Mouse (Mus musculus) midbrain, embryonic 10.5 days (tissue): ENCODE data around the gene Oaz1. TPM values are rescaled to one million over a fixed set of nuclear protein-coding genes. Genes with fewer than 3 reads are reported as not detected.
"Not testable (repeated sequence)": the region's sequence is repeated elsewhere in the genome, so short reads cannot be mapped to it uniquely, and the experiment has no call there.

Experiments used
- DNase-seq: peaks from one replicate; pipeline ENCODE4 v3.0.0-alpha.2; 2017; ENCODE audit warnings: low spot score
- H3K27ac ChIP-seq: fragments of 300-500 bp; sonication (generic); replicated peaks from 2 replicates; pipeline ENCODE4 v1.5.1; 2016; ENCODE audit warnings: mild to moderate bottlenecking
- H3K27me3 ChIP-seq: fragments of 300-500 bp; sonication (generic); 2 replicates; pipeline ENCODE4 v1.6.1; 2016; ENCODE audit warnings: low read depth, mild to moderate bottlenecking; ENCODE audit not compliant: poor library complexity, severe bottlenecking
- H3K36me3 ChIP-seq: fragments of 300-500 bp; sonication (generic); 2 replicates; pipeline ENCODE4 v1.6.1; 2016; ENCODE audit warnings: mild to moderate bottlenecking, moderate library complexity
- H3K4me1 ChIP-seq: fragments of 300-500 bp; sonication (generic); 2 replicates; pipeline ENCODE4 v1.6.1; 2016
- H3K4me3 ChIP-seq: fragments of 300-500 bp; sonication (generic); 2 replicates; pipeline ENCODE4 v1.5.1; 2016; ENCODE audit warnings: mild to moderate bottlenecking, moderate library complexity
- H3K9me3 ChIP-seq: fragments of 300-500 bp; sonication (generic); replicated peaks from 2 replicates; pipeline ENCODE4 v1.6.1; 2016; ENCODE audit warnings: mild to moderate bottlenecking
- WGBS: fragments of 180-500 bp; shearing (Covaris S2); methylation state at CpG from one replicate; pipeline ENCODE4 v1.1.7; 2016; 5-methylcytosine and 5-hydroxymethylcytosine counted together
- polyA plus RNA-seq: library from polyadenylated mRNA; unstranded; fragments of >200 nt; fragmentation: Nextera tagmentation; extraction: Ambion mirVana; gene quantifications from 2 replicates; pipeline ENCODE4 v1.2.1, GENCODE M21; 2016

Gene Oaz1
- polyA plus RNA-seq, 1 experiment from 2014 or later, result 2,347 TPM

DNA sequence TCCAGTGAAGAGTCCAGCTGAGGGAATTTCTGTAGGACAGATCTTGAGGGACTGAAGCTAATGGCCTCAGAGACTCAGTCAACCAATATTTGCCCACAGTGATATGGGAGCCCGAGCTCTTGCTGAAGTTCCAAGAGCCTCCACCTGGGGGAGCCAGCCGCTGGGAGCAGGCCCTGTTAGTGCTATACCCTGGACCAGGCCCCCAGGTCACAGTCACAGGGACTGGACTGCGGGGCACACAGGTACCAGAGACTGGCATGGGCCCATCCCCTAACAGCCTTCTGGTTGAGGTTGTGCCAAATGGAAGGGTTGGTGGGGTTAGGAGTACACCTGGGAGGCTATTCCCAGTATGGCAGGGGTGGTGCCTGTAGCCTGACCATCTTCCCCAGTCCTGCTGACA lies 20.5 kb upstream of the Oaz1 start:
- peaks cover 61% of the 10 kb centered on the region for H3K27me3 ChIP-seq
- DNase-seq, result peak; percentile 83
- peaks cover 57% of the 10 kb centered on the region for H3K4me1 ChIP-seq
- no peaks in the 10 kb centered on the region for H3K9me3 ChIP-seq
- peak overlapping the region; percentile 67 for H3K4me3 ChIP-seq
- peaks cover 49% of the 10 kb centered on the region for H3K36me3 ChIP-seq
- WGBS, result 17% methylated on average over 3 of the region's 3 CpGs
- no peak overlapping the region for H3K27ac ChIP-seq

DNA sequence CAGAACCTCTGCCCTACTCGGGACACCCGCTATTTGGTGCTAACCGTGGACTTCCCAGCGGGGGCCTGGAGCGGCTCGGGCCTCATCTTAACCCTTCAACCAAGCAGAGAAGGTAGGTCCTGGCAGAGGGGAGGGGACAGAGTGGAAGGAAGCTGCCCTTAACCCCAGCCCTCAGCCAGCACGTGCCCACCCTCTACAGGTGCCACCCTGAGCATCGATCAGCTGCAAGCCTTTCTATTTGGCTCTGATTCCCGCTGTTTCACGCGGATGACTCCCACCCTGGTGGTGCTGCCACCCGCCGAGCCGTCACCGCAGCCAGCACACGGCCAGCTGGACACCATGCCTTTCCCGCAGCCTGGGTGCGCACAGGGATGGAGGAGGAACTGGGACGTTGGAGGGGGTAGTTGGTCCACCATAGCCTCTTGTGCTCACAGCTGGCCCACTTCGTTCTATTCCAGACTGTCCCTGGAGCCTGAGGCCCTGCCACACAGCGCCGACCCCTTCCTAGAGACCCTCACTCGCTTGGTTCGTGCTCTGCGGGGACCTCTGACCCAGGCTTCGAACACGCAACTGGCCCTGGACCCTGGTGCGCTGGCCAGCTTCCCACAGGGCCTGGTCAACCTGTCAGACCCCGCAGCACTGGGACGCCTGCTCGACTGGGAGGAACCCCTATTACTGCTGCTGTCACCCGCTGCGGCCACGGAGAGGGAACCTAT lies 20.0 kb upstream of the Oaz1 start:
- peak overlapping the region; percentile 83 for H3K27ac ChIP-seq
- peaks cover 43% of the 10 kb centered on the region for H3K36me3 ChIP-seq
- peaks cover 66% of the 10 kb centered on the region for H3K27me3 ChIP-seq
- no peak for DNase-seq
- H3K9me3 ChIP-seq, result no peaks in the 10 kb centered on the region
- peaks cover 55% of the 10 kb centered on the region for H3K4me1 ChIP-seq
- WGBS, result 40% methylated on average over 34 of the region's 34 CpGs
- peak overlapping the region; percentile 67 for H3K4me3 ChIP-seq

DNA sequence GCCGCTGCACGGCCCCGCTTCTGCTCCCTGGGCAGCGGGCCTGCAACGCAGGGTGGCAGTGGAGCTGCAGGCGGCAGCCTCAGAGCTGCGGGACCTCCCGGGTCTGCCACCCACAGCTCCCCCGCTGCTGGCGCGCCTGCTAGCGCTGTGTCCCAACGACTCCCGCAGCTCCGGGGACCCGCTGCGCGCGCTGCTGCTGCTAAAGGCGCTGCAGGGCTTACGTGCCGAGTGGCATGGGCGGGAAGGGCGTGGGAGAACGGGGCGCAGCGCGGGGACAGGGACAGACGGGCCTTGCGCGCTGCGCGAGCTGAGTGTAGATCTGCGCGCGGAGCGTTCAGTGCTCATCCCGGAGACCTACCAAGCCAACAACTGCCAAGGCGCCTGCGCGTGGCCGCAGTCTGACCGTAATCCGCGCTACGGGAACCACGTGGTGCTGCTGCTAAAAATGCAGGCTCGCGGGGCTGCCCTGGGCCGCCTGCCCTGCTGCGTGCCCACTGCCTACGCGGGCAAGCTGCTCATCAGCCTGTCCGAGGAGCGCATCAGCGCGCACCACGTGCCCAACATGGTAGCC lies 19.3 kb upstream of the Oaz1 start:
- H3K27me3 ChIP-seq, result peaks cover 73% of the 10 kb centered on the region
- H3K4me1 ChIP-seq, result peaks cover 55% of the 10 kb centered on the region
- H3K4me3 ChIP-seq, result peak overlapping the region; percentile 67
- H3K36me3 ChIP-seq, result peaks cover 37% of the 10 kb centered on the region
- under 1% methylated on average over 58 of the region's 58 CpGs for WGBS
- peak; percentile 83 for DNase-seq
- no peaks in the 10 kb centered on the region for H3K9me3 ChIP-seq
- H3K27ac ChIP-seq, result peak overlapping the region; percentile 83

DNA sequence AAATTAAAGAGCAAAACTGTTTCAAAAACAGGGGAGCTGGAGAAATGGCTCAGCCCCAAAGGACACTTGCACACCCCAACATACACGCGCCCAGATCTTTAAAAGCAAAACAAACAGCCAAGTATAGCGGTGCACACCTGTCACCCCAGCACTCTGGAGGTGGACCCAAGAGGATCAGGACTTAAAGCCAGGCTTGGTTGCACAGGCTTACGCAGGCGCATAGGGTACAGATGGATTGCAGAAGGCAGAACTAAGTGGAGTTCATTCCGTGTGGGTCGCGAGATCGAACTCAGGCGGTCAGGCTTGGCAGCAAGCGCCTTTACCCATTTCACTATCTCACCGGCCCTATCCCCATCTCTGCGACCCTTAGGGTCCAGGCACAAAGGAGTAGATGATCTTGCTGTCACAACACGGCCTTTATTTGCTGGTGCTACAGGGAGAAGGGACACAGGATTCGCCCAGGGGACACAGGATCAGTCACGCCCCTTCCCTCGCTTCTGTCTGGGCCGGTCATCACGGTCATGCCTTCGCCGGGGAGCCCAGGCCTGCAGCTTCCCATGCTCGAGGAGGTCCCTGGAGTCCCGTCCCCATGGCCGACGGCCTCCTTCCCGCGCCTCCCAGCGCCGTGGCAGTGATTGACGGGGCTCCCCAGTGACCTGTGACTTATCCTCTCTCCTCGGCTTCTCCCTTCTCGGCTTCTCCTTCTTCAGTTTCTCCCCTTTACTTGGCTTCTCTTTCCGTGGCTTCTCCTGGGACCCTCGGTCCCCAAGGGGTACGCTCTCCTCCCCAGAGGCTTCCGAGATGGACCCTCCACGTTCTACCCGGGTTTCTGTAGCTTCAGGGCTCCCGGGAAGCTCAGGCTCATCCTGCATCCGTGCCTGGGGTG lies 18.1 kb upstream of the Oaz1 start:
- H3K27ac ChIP-seq, result peak overlapping the region; percentile 65
- peaks cover 83% of the 10 kb centered on the region for H3K27me3 ChIP-seq
- H3K4me1 ChIP-seq, result peaks cover 55% of the 10 kb centered on the region
- H3K4me3 ChIP-seq, result peak overlapping the region; percentile 67
- H3K9me3 ChIP-seq, result no peaks in the 10 kb centered on the region
- WGBS, result 19% methylated on average over 40 of the region's 40 CpGs
- peaks cover 25% of the 10 kb centered on the region for H3K36me3 ChIP-seq
- DNase-seq, result peak; percentile 49

DNA sequence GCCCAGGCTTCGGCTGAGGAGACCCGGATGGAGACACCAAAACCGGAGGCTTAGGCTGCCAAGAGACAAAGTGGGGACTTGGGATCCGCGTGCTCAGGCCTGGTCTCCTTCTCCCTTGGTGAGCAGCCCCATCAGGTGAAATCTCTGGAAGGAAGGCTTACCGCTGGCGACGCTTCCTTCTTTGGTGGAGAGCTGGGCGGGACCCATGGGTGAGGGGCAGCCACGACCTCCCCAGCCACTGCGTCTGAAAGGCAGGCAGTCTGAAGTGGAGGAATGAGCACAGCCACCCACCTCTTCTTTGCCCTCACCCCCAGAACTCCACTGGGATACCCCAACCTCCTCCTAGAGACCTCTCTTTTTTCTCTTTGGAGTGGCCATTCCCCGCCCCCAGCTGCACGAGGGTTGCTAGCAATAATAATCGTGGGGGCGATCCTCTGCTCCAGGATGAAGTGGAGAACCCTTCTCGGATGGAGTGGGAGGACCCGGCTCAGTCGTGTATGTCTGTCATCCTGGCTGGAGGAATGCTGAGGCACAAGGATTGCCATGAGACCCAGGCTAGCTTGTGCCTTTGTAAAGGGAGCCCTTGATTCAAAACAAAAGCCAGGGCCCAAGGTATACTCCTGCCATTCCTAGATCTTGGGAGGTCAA lies 17.3 kb upstream of the Oaz1 start:
- Histone ChIP-seq H3K9me3 (no peaks in the 10 kb centered on the region), H3K27me3 (peaks cover 87% of the 10 kb centered on the region), H3K4me3 (peak overlapping the region; percentile 67), H3K4me1 (peaks cover 55% of the 10 kb centered on the region), H3K27ac (peak overlapping the region; percentile 65), H3K36me3 (peaks cover 17% of the 10 kb centered on the region)
- DNase-seq, result peak; percentile 46
- 6% methylated on average over 18 of the region's 18 CpGs for WGBS

DNA sequence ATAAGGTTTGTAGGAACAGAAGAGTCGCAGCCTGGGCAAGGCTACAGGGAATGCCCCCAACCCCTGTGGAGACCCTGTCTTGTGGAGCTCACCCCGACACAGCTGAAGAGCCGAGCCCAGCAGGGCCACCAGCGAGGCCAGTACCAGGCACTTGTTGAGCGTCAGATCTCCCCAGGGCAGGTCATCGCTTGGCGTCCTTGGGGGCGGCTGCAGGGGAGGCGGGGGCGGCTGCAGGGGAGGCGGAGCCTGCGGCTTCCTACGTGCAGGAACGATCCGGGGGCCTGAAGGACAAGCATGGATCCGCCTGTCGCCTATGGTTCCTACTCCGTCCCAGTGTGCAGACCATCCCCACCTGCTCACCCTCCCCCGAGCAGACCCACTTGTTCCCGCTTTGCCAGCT lies 16.4 kb upstream of the Oaz1 start:
- no peak for DNase-seq
- Histone ChIP-seq H3K36me3 (peaks cover 7% of the 10 kb centered on the region), H3K4me1 (peaks cover 50% of the 10 kb centered on the region), H3K27ac (0 out of 2 replicates have a peak overlapping the region, but pooled peaks have one; percentile 23), H3K9me3 (no peaks in the 10 kb centered on the region), H3K4me3 (peak overlapping the region; percentile 36), H3K27me3 (peaks cover 84% of the 10 kb centered on the region)
- 4% methylated on average over 20 of the region's 20 CpGs for WGBS

DNA sequence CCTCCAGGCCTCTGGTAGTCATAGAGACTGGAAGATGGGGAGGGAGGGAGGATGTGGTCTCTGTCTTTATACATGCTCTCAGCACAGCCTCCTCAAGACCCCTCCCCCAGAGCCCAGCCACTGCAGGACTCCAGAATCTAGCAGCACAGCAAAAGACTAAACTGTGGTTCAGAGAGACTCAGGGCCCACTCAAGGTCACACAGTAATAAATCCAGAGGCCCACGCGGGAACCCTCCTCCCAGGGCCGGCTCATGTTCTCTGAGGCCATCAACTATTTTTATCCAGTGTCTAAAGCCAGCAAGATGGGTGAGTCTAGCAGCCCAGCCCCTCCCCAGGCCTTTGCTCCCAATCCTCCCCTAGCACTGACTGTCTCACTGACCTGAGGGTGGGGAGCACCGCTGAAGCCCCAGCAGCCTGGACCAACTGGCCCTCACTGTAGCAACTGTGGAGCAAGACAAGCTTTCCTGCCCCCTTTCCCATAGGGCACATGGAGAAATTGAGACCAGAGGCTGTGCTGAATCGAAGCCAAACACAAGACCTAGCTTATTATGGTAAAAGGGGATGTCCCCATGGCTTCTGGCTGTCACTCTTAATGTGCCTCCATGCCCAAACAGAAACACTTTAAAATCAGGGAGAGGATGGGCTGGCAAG lies 13.9 kb upstream of the Oaz1 start:
- peaks cover 28% of the 10 kb centered on the region for H3K4me1 ChIP-seq
- DNase-seq, result no peak
- 64% methylated on average over 5 of the region's 5 CpGs for WGBS
- H3K4me3 ChIP-seq, result no peak overlapping the region
- H3K36me3 ChIP-seq, result no peaks in the 10 kb centered on the region
- H3K27ac ChIP-seq, result no peak overlapping the region
- H3K27me3 ChIP-seq, result peaks cover 60% of the 10 kb centered on the region
- H3K9me3 ChIP-seq, result no peaks in the 10 kb centered on the region

DNA sequence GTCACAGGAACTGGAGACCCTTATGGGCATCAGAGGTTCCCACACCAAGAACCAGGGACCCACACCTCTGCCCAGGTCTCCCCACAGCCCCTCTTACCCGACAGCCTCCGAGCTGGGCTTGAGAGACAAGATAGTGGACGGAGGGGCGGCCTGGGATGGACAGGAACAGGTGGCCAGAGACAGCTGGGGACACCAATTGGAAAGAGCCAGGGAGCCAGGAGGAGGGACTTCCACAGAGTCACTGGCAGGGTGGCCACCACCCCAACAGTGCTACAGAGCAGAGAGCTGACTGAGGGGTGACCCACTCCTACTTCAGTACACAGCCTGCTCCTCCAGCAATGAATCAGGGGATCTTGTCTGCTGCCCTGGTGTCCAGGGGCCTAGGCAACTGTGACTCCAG lies 13.1 kb upstream of the Oaz1 start, which contains the start of gene Jsrp1:
Jsrp1 (minus strand) TSS at position 133 of the 400 bp plus-strand sequence.
- Histone ChIP-seq H3K27ac (no peak within 1 kb of the TSS), H3K27me3 (peaks cover 52% of the 10 kb centered on the region), H3K4me1 (peaks cover 19% of the 10 kb centered on the region), H3K4me3 (no peak within 1 kb of the TSS), H3K9me3 (no peaks in the 10 kb centered on the region), H3K36me3 (no peaks in the 10 kb centered on the region)
- DNase-seq, result no peak
- 76% methylated on average over 4 of the region's 4 CpGs for WGBS

DNA sequence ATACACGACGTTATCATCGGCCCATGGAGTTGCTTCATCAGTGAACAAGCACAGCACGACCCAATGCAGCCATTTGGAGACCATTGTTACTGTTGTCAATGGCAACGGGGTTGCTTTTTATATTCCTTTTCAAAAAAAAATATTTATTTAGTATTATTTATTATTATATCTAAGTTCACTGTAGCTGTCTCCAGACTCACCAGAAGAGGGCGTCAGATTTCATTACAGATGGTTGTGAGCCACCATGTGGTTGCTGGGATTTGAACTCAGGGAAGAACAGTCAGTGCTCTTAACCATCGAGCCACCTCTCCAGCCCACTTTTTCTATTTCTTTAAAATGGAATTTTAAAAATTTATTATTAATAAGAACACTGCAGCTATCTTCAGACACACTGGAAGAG lies 11.7 kb upstream of the Oaz1 start:
- 73% methylated on average over 7 of the region's 7 CpGs for WGBS
- H3K4me3 ChIP-seq, result no peak overlapping the region

DNA sequence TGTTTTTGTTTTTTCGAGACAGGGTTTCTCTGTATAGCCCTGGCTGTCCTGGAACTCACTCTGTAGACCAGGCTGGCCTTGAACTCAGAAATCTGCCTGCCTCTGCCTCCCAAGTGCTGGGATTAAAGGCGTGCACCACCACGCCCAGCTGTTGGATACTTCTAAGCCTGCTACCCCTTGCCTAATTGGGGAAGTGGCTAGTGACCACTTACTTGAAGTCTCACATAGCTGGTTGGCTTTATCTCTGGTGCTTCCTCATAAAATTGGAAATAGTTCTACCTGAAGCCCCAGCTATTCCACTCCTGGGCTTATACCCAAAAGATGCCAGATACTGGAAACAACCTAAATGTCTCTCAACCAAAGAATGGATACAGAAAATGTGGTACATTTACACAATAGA lies 10.2 kb upstream of the Oaz1 start:
- H3K27ac ChIP-seq, H3K4me1 ChIP-seq, DNase-seq, H3K4me3 ChIP-seq, H3K9me3 ChIP-seq, H3K36me3 ChIP-seq: not testable (repeated sequence)
- peaks cover 23% of the 10 kb centered on the region for H3K27me3 ChIP-seq
- 84% methylated on average over 3 of the region's 3 CpGs for WGBS

More for the DNA sequence above, 11.7 kb upstream of the Oaz1 start:
- peaks cover 38% of the 10 kb centered on the region for H3K27me3 ChIP-seq
- H3K4me1 ChIP-seq, result peaks cover 8% of the 10 kb centered on the region
- no peak for DNase-seq
- no peaks in the 10 kb centered on the region for H3K36me3 ChIP-seq
- no peak overlapping the region for H3K27ac ChIP-seq
- H3K9me3 ChIP-seq, result no peaks in the 10 kb centered on the region

DNA sequence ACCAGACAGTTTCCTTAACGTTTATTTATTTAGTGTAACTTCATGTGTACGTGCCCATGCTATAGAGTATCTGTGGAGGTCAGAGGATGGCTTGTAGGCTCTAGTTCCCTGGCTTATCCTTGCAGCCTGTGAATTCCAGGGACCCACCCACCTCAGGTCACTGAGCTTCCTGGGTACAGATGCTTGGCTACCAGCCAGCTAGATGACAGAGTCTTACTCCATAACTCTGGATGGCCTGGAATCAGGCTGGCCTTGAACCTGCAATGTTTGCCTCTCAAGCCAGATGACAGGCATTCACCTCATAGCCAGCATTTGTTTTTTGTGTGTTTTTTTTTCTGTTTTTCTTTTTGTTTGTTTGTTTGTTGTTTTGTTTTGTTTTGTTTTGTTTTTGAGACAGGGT lies 9.3 kb upstream of the Oaz1 start:
- Histone ChIP-seq H3K36me3 (no peaks in the 10 kb centered on the region), H3K4me3 (no peak overlapping the region), H3K4me1 (no peaks in the 10 kb centered on the region), H3K27ac (no peak overlapping the region), H3K9me3 (no peaks in the 10 kb centered on the region), H3K27me3 (peaks cover 14% of the 10 kb centered on the region)
- 71% methylated on average over 2 of the region's 2 CpGs for WGBS
- DNase-seq, result no peak

DNA sequence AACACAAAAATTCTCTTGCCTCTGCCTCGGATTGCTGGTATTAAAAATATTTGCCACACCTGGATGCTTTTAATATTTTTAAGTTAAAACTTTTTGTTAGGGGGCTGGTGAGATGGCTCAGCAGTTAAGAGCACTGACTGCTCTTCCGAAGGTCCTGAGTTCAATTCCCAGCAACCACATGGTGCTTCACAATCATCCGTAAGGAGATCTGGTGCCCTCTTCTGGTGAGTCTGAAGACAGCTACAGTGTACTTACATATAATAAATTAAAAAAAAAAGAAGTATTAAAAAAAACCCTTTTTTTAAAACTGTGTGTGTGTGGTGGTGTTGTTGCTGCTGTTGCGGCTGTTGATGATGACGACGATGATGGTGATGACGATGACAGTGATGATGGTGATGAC lies 8.5 kb upstream of the Oaz1 start:
- H3K27me3 ChIP-seq, DNase-seq, H3K4me3 ChIP-seq, H3K27ac ChIP-seq, H3K4me1 ChIP-seq, H3K36me3 ChIP-seq, H3K9me3 ChIP-seq: not testable (repeated sequence)
- WGBS, result 82% methylated on average over 7 of the region's 7 CpGs
